Mouse (Mus musculus) spleen, adult 12 weeks (tissue): ENCODE data around the gene Ireb2.
"Not testable (repeated sequence)": the region's sequence is repeated elsewhere in the genome, so short reads cannot be mapped to it uniquely, and the experiment has no call there.

Experiments used
- DNase-seq: peaks from one replicate; pipeline ENCODE4 v3.0.0; 2022; ENCODE audit warnings: low spot score

Gene Ireb2

DNA sequence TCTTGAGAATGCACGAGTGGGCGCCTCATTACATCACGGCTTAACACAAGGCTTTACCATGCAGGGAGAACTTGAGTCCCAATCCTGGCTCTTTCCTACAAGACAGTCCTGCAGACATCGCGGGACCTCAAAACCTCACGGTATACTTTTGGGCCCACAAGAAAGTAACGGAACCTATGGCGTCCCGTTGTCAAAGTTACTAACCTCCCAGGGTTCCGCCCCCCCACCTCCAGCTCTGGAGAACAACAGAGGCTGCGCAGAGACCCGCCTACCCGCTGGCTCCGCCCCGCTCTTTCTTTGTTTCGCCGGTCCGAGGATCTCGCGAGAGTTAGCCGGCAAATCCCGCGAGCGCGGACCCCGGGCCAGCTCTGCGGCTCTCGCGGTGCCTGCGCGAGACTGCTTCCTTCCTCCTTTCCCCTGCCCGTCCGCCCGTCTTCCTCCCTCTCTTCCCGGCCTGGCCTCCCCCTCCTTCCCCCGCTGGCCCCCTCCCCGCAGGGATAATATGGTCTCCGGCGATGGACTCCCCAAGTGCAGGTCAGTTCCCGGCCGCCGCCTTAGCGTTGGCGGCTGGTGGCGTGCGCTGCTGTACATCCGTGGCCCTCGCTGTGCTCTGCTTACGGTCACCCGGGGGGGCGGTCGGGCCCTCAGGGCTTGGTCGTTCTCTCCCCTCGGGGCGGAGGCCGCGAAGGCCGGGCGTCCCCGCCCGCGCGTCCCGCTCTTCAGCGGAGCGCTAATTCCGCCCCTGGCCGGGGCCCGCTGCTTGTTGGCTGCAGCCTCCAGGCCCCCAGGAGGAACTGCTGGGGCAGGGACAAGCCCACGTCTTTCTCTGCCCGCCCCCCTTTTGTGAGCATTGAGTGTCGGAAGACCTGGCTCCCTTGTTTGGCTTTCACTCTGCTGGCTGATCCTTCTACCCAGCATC, at the start of gene Ireb2:
Ireb2 (plus strand) TSS at position 427 of the 919 bp plus-strand sequence.
- DNase-seq, result peak; percentile 94

DNA sequence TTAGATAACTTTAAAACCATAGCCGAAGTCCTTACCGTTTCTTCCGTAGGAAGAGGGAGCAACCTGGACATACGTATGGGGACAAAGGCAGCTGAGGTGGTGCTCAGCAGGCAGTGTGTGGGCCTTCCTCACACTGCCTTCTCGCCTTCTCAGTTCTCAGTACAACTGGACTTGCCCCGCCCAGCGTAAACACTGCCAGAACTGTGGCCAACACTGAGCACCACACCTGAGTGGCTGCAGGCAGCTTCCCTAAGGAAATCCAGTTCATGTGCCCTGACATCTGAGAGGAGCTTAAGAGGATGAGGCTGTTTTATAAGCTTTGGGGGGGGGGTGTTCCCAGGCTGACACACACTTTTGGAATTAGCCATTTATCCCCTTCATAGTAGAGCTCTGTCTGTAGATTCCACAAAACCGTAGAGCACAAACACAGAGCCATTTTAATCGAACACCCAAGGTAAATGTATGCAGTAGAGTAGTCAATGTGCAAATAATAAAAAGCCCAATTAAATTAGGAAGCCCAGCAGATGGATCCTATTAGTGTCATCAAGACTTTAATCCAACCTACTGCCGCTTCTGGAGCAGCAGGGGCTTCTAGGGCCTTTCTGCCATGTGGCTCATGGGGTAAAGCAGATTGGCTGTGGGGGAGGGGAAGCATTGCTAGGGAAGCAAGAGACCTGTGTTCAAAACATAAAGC, 46.9 kb upstream of the Ireb2 start:
- no peak for DNase-seq

DNA sequence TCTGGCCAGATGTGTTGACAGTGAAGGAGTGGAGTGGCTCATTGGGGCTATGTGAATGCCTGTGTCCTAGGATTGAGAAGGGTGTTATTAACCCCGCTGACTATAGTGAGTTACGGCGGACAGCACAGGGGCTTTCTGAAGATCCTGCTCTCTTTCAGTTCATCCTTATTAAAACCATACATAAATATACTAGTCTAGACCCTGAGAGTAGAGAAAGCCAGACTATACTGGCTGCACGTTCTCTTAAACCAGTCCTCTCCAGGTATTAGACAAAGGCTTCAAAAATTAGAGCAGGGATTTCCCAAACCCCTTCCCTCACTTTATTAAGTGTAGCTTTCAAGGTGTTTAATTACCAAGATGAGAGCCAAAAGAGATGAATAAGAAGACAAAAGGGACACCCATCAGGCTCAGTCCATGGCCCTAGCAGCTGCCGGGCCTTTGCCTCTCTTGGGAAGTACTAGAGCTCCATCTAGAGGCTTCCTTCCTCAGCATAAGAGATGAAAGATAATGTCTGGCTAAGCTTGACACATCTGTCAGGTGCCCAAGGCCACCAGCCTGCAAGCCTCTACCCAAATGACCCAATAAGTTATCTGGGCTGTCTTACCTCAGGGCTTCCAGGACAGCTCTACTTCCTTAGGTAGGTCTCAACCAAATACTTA, 42.0 kb upstream of the Ireb2 start:
- no peak for DNase-seq

DNA sequence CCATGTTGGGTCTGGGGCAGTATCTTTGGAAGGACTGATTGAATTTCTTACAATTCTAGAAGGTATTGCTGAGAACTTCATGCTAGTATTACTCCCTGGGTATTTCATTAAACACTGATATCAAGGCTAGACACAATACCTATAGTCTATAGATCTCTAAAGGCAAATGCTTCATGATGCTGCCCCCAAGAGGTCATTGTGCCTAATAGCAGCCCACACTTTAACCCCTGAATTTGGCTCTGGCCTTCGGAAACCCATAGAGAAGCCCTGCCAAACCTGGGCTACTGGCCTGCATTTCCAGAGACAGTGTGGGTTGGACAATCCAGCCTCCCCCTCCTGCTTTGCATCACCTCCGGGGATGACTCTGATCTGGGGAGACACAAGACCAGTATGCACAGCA, 33.8 kb upstream of the Ireb2 start:
- DNase-seq, result no peak

DNA sequence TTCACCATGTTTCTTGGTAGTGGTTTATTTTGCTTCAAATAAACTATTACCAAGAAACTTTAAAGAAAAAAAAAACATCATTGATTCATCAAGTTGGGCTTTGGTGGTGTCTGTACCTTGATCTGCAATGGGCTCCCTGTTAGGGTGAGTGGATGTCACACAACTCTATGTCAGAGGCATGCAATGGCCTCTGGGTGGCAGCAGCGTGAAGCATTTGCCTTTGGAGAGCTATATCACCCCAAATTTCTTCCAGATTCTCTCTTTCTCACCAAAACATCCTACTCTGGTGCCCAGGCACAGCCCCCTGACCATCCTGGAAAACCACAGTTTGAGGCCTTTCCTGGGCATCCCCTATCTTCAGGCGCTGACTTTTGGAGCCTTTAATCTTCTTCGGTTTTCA, 33.0 kb upstream of the Ireb2 start:
- DNase-seq, result no peak

DNA sequence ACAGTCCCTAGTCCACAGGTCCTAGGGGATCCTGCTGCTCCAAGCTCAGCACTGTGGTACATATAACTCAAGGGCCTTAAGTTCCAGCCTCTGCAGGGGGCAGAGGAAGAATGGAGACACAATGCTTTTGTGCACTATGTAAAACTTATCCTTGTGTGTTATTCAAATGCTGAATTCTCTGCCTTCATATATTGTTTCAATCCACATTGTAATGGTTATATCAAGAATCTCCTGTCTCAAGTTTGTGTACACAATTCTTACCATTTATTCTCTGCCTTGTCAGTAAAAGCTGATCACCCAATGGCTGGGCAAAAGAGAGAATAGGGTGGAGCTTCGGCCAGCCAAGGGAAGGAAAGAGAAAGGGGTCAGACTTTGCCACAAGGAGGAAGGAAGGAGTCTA, 29.8 kb upstream of the Ireb2 start:
- no peak for DNase-seq

DNA sequence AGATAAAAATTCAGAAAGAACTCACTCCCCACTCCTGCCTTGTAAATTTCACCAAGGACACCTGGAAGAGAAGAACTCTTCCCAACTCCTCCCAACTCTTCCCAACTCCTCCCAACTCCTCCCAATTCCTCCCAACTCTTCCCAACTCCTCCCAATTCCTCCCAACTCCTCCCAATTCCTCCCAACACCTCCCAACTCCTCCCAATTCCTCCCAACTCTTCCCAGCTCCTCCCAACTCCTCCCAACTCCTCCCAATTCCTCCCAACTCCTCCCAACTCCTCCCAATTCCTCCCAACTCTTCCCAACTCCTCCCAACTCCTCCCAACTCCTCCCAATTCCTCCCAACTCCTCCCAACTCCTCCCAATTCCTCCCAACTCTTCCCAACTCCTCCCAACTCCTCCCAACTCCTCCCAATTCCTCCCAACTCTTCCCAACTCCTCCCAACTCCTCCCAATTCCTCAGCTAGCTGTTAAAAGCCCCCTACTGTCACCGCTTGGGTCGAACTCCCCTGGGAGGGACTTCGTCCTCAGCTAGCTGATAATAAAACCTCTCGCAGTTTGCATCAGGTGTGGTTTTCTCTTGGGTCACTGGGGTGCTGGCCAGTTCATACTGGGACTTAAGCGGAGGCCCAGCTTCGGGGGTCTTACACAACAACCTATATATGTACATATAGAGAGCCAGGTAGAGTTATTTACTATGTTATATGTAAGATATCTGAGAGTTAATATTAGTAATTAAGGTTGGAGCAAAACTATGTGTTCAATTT, 27.5 kb upstream of the Ireb2 start:
- not testable (repeated sequence) for DNase-seq

DNA sequence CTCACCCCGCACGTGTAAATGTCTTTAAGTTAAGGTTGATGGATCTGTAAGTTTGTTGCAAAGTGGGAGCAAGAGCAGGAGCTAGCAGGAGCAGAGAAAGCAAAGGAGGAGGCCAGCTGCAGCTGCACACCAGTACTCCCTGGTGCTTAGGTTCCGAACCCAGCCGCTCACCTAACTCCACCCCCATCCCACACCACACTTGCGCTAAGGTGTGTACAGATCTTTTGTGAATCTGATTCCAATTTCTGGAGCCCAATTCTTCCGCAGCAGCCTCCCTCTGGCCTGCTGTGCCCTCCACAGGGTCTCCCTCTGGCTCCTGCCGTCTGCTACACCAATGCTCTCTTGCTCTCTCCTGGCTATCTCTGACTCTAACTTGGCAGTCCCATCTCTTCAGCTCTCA, 25.8 kb upstream of the Ireb2 start:
- no peak for DNase-seq

DNA sequence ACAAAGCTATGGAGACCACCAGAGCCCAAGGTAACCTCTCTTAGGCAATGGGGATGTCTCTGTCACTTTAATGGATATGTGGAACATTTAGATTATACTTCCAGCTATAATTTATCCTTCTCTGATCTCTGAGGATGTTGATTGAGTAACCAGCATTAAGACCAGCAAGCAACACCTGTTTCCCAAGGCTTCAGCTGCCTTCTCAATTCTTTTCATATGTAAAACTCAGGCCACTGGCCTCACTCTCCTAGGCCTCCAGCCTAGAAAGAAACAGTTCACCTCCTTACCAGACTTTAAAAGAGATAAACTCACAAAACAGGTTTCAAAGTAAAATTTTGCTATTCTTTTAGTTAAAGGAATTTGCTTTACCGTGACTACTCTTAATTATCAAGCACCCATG, 23.4 kb upstream of the Ireb2 start:
- DNase-seq, result no peak

DNA sequence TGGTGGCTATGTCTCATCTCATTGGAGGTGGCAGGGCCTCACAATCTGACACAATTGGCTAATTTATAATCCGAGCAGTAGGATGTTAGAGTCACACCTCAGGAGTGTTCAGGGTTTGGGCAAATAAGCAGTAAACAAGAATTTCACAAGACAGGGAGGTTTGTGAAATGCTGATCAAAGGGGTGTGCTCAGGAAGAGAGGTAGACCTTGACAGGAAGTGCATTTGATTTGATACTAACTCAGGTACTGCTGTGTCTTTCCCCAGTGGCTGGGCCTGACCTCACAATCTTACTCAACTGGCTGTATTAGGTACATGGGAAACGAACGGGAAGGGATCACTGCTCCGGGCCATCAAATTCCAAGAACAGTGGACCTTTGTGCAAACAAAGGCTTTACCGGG, 21.3 kb upstream of the Ireb2 start:
- no peak for DNase-seq

DNA sequence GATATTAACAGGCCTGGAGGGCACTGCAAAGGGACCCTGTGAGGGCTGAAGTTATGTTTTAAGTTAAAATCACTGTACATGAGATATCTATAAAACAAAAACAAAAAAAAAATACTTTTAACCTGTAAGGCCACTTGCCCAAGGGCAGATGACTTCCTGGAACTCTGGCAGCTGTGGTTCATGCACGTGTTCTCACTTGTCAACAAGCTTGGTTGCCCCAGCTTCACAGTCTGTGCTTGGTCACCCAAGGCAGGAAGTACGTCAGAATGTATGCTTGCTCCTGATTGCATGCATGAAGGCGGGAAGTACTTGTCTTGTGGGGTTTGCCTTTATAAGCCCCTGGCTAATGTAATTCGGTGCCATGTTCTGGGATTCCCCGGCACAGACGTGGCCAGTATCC, 19.7 kb upstream of the Ireb2 start:
- no peak for DNase-seq

DNA sequence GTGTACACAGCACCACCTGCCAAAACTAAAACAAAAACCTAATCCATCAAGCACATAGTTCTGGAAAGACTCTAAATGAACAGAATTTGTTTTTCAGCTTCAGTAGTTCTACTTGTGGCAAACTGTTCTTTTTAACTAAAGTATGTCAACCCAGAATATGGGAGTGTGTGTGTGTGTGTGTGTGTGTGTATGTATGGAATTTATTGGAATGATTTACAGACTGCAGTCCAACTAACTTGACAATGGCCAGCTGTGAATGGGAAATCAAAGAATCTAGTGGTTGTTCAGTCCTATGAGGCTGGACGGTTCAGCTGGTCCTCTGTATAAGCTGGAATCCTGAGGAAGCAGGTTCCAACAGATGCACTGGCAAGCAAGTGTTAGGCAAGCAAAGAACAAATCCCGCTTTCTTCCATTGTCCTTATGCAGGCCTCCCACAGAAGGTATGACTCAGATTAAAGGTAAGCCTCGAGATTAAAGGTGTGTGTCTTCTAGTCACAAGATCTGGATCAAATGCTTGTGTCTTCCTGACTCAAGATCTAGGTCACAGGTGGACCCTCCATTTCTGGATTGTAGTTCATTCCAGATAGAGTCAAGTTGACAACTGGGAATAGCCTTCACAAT, 18.9 kb upstream of the Ireb2 start:
- DNase-seq, result no peak

DNA sequence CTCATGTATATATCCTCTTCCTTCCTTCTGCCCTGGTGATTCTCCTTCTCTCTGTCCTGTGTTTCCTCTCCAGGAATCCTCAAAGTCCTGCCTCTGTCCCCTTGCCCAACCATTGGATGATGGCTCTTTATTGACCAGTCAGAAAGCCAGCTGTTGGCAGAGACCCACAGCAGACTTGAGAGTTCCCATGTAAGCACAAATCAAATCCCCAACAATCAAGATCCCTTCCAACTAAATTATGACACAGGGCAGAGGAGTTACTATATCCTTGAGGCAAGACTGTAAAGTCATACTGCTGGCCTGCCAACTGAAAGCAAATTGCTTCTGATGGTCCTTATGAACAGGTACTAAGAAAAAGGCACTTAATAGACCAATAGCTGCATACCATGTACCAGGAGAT, 15.4 kb upstream of the Ireb2 start:
- DNase-seq, result no peak

DNA sequence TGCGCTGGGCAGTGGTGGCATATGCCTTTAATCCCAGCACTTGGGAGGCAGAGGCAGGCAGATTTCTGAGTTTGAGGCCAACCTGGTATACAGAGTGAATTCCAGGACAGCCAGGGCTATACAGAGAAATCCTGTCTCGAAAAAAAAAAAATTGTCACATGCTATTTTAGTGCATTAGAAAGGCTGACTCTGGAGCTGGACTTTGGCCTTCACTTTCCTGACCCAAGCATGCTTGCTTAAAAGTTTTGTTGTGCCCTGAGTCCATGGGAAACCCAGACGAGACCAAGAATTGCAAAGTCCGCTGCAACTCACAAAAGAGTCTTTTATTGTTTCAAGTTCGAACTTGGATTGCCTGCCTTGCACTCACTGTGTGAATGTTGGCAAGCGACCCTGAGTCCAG, 10.6 kb upstream of the Ireb2 start:
- DNase-seq, result not testable (repeated sequence)

DNA sequence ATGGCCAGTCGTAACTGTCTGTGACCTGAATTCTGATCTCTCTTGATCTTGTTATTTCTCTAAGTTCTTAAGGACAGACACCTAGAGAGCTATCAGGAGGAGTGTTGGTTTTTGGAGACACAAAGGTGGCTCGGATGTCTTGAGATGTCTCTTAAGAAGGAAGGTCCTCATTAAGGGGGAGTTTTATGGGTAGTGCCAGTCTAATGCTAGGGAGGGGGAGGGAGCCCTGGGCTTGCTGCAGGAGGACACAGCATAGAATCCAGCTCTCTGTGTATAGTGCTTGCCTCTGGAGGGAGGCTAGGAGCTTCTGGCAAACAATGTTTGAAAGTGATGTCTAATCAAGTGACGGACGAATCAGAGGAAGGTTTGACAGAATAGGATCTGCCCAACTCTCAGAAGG, 10.0 kb upstream of the Ireb2 start:
- DNase-seq, result no peak

DNA sequence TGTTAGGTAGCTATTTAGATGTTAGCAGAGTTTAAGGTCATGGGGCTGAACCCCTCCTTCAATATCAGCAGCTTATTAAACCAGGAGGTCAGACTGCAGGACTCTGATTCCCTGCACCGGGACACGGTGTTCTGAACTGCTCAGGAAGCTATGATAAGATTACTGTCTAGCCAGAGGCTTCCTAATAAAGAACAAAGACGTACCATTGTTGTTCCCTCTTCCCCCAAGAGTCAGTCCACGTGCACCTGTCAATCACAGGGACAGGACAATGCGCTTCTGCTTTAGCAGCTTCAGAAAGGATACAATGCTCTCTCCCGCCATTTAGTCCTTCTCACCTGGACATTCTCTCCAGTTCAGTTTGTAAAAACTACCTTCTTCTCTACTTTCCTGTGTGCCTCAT, 8.0 kb upstream of the Ireb2 start:
- no peak for DNase-seq

DNA sequence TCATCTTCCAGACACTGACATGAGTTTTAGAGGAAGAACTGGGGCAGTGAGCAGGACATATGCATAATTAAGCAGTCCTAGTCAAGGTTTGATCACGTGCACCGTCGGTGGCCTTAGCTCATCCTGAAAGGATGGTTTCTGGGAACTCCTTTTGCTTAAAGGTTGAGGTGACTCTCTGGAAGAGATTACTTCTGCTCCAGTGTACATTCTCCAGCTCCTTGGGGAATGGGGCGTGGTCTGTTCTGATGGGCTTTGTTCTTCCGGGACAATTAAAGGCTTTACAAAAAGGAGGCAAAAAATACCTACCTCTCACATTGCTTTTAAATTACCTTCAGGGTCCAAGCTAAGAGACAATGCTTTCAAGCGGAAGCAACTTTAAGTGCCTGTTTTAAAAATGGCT, 7.5 kb upstream of the Ireb2 start:
- DNase-seq, result no peak

DNA sequence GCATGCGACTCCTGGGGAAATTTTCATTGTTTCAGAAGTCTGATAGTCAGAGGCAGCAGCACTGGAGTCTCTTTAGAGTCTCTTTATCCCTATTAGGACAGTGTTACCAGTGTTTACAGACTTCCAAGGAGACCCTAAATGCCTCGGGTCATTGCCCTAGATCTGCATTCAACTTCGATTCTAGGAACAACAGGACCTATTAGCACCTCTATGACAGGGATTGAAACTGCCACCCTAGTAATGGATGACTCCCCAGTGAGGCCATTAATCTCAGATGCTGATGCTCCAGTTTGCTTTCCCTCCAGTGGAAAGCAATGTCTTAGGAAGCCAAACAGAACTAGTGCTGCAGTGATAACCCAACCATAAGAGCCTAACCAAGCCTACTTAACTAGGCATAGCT, 6.1 kb upstream of the Ireb2 start:
- no peak for DNase-seq

DNA sequence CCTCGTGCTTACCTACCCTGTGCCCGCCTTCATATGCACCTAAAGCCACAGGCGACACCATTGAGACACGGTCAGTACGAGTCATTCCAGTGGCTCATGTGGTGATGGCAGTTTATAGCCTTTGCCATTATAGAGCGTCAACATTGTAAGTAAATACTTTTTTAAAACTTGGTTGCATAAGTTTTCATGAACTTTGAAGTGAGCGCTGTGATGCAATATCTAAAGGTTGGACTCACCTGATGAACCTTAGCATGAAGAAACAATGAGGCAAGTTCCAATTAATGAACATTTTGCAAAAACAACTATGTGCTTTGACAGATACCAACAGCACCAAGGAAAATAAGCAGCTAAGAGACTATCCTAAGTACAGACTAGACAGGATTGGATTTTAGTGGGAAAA, 3.1 kb upstream of the Ireb2 start:
- DNase-seq, result no peak

DNA sequence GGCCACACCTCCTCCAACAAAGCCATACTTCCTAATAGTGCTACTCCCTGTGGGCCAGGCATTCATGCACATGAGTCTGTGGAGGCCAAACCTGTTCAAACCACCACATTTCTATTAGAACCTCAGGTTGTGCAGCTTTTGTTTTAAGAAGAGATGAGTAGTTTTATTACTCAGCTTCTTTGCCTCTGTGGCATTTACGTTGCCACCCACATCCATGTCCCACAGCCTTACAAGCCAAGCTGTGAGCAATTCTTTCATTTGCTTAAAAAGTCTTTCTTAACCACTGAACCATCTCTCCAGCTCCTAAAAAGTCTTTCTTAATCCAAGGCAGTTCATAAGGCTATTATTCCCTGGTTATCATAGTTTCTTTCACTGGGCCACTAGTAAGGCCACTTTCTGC, 15.2 kb downstream of the Ireb2 start:
- no peak for DNase-seq

DNA sequence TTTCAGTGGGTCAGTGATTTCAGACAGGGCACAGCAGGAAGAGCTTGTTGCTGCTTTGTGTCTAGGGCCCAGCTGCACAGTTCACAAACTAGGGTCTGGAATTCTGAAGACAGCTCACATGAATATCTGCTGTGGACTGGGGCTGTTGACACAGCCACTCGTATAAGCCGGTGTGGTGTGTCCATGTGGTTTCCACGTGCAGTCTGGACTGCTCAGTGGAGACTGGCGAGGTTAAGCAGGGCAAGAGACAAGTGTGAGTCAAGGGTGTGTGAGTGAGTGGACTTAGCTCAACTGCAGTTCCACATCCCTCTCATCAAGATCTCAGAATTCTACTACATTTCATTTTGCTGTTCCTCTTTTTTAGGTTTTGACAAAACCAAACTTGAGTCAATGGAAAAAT, 28.5 kb downstream of the Ireb2 start:
- DNase-seq, result no peak

DNA sequence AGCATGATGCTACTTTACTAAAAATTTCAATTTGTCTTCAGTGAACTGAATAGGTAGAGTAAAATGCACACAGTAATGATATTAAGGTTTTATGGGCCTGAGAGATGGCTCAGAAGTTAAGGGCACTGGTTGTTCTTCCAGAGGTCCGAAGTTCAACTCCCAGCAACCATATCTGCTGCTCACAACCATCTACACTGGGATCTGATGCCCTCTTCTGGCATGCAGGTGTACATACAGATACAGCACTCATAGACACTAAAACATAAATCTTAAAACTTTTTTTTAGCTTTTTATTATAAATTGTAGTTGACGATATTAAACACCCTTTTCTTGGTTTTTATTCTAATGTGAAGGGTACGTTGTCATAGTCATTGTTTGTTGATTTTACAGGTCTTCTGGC, 33.5 kb downstream of the Ireb2 start:
- no peak for DNase-seq
